Mouse (Mus musculus) embryonic facial prominence, embryonic 11.5 days (tissue): ENCODE data around the gene Jarid2. TPM values are rescaled to one million over a fixed set of nuclear protein-coding genes. Genes with fewer than 3 reads are reported as not detected.

Source experiments
- ATAC-seq: fragments of 200-750 bp; cut with Nextera tagmentation; replicated peaks from 2 replicates; pipeline ENCODE4 v1.8.0; 2017; ENCODE audit warnings: low read depth; ENCODE audit not compliant: insufficient number of reproducible peaks, low FRiP score, low TSS enrichment
- DNase-seq: peaks from one replicate; pipeline ENCODE4 v3.0.0-alpha.2; 2015; ENCODE audit warnings: low spot score
- H3K27ac ChIP-seq: fragments of 300-500 bp; sonication (generic); replicated peaks from 2 replicates; pipeline ENCODE4 v1.5.1; 2014; ENCODE audit warnings: mild to moderate bottlenecking, low read depth, low read length, control low read depth
- H3K27me3 ChIP-seq: fragments of 300-500 bp; sonication (generic); 2 replicates; pipeline ENCODE4 v1.6.1; 2014; ENCODE audit warnings: mild to moderate bottlenecking, low read length, moderate library complexity, mixed read lengths; ENCODE audit not compliant: control insufficient read depth, insufficient read depth
- H3K36me3 ChIP-seq: fragments of 300-500 bp; sonication (generic); replicated peaks from 2 replicates; pipeline ENCODE4 v1.6.1; 2014; ENCODE audit warnings: low read depth, mild to moderate bottlenecking, low read length, moderate library complexity, mixed read lengths; ENCODE audit not compliant: control insufficient read depth, insufficient read depth
- H3K4me1 ChIP-seq: fragments of 300-500 bp; sonication (generic); 2 replicates; pipeline ENCODE4 v1.6.1; 2014; ENCODE audit warnings: low read length, mixed read lengths; ENCODE audit not compliant: control insufficient read depth, insufficient read depth
- H3K4me2 ChIP-seq: fragments of 300-500 bp; sonication (generic); 2 replicates; pipeline ENCODE4 v1.6.1; 2014; ENCODE audit warnings: low read depth, mild to moderate bottlenecking, control low read depth, low read length, moderate library complexity
- H3K4me3 ChIP-seq: fragments of 300-500 bp; sonication (generic); 2 replicates; pipeline ENCODE4 v1.5.1; 2014; ENCODE audit warnings: low read depth, low read length, control low read depth
- H3K9ac ChIP-seq: fragments of 300-500 bp; sonication (generic); replicated peaks from 2 replicates; pipeline ENCODE4 v1.6.1; 2014; ENCODE audit warnings: mild to moderate bottlenecking, control low read depth, low read length
- H3K9me3 ChIP-seq: fragments of 300-500 bp; sonication (generic); replicated peaks from 2 replicates; pipeline ENCODE4 v1.6.1; 2016; ENCODE audit warnings: mild to moderate bottlenecking, low read length, inconsistent platforms, mixed read lengths; ENCODE audit not compliant: control insufficient read depth
- WGBS: fragments of 180-500 bp; shearing (Covaris S2); extraction: QIAGEN DNeasy Blood & Tissue Kit; methylation state at CpG from one replicate; pipeline ENCODE4 v1.1.7; 2014; 5-methylcytosine and 5-hydroxymethylcytosine counted together
- polyA plus RNA-seq: library from polyadenylated mRNA; unstranded; fragments of >200 nt; fragmentation: Nextera tagmentation; extraction: Ambion mirVana; gene quantifications from 2 replicates; pipeline ENCODE4 v1.2.1, GENCODE M21; 2014

Gene Jarid2
- polyA plus RNA-seq, 1 experiment from 2014 or later = 32.9 TPM

DNA sequence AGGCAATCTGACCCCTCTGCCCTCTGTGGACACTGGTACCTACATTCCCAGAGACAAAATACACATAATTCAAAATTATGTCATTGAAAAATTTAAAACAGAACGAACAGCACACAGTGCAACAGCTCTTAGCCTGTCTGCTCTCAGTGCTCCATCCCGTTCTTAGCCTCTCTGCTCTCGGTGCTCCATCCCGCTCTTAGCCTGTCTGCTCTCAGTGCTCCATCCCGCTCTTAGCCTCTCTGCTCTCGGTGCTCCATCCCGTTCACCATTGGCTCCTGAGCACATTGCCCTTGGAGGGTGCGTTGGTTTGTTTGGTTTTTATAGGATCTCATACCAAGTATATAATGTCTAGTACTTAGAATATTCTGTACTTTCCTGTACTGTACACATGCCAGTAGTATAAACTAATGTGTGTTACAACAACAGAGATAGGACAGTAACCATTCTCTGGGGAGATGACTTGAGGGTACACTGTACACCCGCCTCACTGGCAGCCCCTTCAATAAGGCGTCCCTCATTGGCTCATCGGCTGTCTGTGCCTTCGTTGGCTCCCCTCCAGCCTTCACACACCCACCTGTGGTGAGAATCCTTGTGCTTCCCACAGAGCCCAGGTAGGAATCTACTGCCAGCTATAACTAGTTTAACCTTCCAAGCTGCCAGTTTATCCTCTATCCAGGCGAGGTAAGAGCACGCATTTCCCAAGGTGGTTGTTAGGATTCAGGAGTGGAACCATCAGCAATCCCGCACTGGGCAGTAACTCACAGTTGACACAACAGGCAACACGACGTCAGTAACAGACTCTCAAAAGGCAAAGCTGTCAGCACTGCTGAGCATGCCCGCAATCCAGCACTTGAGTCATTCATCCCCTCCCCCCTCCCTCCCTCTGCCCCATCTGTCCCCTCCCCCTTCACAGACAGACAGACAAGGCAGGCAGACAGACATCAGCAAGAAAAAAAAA is 203.3 kb downstream of the Jarid2 start:
- Histone ChIP-seq H3K4me2 (no peak overlapping the region), H3K9ac (no peak overlapping the region), H3K4me1 (no peaks in the 10 kb centered on the region), H3K36me3 (no peaks in the 10 kb centered on the region), H3K27me3 (no peaks in the 10 kb centered on the region), H3K27ac (no peak overlapping the region), H3K4me3 (no peak overlapping the region), H3K9me3 (no peaks in the 10 kb centered on the region)
- ATAC-seq (no peak), DNase-seq (no peak)
- WGBS = 79% methylated on average over 18 of the region's 18 CpGs

DNA sequence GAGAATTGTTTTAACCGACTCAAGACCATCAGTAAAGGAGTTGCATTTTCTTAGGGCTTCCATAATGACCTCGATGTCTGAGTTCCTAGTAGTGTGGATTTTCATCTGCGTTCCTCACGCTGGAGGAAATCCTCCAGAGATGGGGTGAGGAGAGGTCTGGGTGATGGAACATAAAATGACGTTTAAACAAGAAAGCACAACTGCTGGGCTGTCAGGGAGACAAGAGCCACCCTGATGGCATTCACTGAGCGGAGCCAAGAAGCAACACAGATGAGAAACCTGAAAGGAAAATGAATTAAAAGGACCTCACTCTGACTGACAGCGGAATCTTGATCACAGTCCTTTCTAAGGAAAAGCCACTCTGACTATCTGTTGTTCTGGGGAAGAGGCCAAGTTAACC is 204.3 kb downstream of the Jarid2 start:
- Histone ChIP-seq H3K4me1 (no peaks in the 10 kb centered on the region), H3K4me3 (no peak overlapping the region), H3K27me3 (no peaks in the 10 kb centered on the region), H3K9me3 (no peaks in the 10 kb centered on the region), H3K27ac (no peak overlapping the region), H3K9ac (no peak overlapping the region), H3K4me2 (no peak overlapping the region), H3K36me3 (no peaks in the 10 kb centered on the region)
- ATAC-seq = no peak
- no peak for DNase-seq
- WGBS = 68% methylated on average over 7 of the region's 7 CpGs

DNA sequence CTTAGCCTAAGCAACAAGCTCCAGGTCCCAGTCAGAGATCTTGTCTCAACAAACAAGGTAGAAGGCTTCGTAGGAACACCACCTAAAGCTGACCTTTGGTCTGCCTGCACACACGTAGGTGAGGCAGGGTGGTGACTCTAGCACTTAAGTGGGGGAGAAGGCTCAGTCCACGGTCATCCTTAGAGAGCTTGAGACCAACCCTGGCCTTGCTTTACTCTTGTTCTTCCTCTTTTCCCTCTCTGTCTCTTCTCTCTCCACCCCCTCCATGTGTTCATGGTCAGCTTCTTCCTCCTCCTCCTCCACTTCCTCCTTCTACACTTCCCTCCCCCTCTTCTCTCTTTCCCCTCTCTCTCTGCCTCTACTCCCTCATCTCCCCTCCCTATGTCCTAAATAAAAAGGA is 208.4 kb downstream of the Jarid2 start:
- no peaks in the 10 kb centered on the region for H3K4me1 ChIP-seq
- H3K9me3 ChIP-seq = no peaks in the 10 kb centered on the region
- H3K36me3 ChIP-seq = no peaks in the 10 kb centered on the region
- ATAC-seq = no peak
- H3K4me2 ChIP-seq = no peak overlapping the region
- no peak overlapping the region for H3K27ac ChIP-seq
- no peak overlapping the region for H3K9ac ChIP-seq
- no peak for DNase-seq
- WGBS = 76% methylated on average over 3 of the region's 3 CpGs
- H3K27me3 ChIP-seq = no peaks in the 10 kb centered on the region
- no peak overlapping the region for H3K4me3 ChIP-seq

DNA sequence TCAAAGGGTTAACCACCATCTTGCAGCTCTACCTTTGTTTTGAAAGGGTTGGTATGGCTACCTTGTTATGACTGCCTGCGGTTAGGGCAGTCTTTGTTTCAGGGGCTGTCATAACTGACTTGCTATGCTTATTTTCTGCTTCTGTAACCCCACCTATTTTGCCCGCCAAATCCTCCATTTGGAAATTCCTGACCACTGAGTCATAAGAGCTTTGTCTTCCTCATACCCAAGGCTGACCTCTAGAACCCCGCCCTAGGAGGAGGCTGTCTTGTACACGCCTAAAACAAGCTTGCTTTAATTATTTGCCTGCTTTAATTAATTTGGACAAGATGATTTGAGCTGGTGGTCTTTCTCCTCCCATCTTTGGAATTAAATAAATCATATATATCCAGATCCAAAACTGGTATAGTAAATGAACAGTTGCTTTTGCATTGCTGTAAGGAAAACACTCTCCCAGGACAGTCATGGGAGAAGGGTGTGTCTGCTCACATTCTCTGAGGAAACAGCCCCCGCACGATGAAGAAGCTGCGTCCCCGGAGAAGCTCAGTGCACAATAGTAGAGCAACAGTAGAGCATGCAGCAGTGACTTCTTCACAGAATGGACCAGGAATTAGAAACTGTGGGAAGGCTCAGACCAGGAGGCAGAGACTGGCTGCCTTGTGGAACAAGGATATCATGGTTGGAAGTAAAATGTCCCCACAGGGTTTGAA is 210.2 kb downstream of the Jarid2 start:
- DNase-seq (no peak), ATAC-seq (no peak)
- H3K9ac ChIP-seq = no peak overlapping the region
- WGBS = 72% methylated on average over 8 of the region's 8 CpGs
- no peaks in the 10 kb centered on the region for H3K9me3 ChIP-seq
- no peak overlapping the region for H3K4me2 ChIP-seq
- H3K36me3 ChIP-seq = no peaks in the 10 kb centered on the region
- no peaks in the 10 kb centered on the region; the same call in 1 of the 2 replicates for H3K27me3 ChIP-seq
- no peak overlapping the region for H3K27ac ChIP-seq
- no peaks in the 10 kb centered on the region for H3K4me1 ChIP-seq
- no peak overlapping the region for H3K4me3 ChIP-seq

DNA sequence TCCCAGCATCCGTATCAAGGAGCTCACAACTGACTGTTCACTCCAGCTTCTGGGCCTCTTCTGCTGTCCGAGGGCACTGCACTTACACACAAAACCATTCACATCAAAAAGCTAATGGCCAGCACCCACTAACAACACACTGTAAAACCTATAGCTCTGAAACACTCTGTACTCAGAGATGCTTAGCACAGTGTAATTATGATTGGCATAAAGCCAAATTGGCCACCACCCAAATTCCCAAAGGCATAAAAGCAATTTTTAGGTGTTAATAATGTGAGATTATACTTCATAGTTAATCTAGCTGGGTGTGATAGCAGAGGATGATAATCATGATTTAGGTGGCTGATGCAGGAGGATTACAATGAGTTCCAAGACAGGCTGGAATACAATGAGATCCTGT is 214.3 kb downstream of the Jarid2 start:
- no peak for ATAC-seq
- Histone ChIP-seq H3K9me3 (no peaks in the 10 kb centered on the region), H3K27me3 (no peaks in the 10 kb centered on the region; the same call in 1 of the 2 replicates), H3K27ac (no peak overlapping the region), H3K9ac (no peak overlapping the region), H3K4me3 (no peak overlapping the region), H3K4me1 (no peaks in the 10 kb centered on the region), H3K4me2 (no peak overlapping the region), H3K36me3 (no peaks in the 10 kb centered on the region)
- 88% methylated on average over 2 of the region's 2 CpGs for WGBS
- DNase-seq = no peak

DNA sequence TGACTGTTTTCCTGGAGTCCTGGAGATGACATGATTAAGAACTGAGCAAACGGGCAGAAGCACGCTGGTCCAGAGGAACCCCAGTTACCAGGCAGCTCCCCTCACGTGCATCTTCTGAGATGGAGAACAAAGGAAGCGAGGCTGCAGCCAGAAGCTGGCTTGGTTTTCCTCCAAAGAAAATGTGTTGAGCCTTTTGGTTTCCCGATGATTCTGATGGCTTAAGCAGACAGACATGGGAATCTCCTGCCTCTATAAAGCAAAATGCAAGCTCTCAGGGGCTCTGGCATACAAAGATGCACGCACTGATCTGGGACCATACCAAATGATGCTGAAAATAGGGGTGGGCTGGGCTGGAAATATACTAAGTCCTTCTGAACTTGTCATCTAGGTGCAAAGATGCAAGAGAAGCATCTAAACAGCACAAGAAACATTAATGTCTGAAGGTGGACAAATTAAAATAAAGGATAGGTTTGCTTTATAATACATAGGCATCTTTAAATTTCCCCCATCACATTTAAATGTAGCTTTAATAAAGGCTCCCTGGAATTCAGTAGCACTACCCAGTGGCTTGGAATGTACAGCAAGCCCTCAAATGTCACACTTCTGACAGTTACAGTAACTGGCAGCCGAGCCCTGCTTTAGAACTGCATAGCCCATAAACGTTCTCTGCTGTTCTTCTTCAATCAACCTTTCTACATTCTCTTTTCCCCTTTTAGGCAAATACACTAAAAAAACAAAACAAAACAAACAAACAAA is 217.8 kb downstream of the Jarid2 start:
- Histone ChIP-seq H3K27ac (no peak overlapping the region; the same call in 1 of the 2 replicates), H3K4me3 (no peak overlapping the region), H3K9me3 (no peaks in the 10 kb centered on the region), H3K36me3 (no peaks in the 10 kb centered on the region; the same call in 1 of the 2 replicates), H3K9ac (0 out of 2 replicates have a peak overlapping the region, but pooled peaks have one; percentile 7), H3K4me1 (no peaks in the 10 kb centered on the region), H3K4me2 (no peak overlapping the region; the same call in 1 of the 2 replicates), H3K27me3 (no peaks in the 10 kb centered on the region; the same call in 1 of the 2 replicates)
- WGBS = 57% methylated on average over 8 of the region's 8 CpGs
- peak; percentile 44 for DNase-seq
- ATAC-seq = no peak

DNA sequence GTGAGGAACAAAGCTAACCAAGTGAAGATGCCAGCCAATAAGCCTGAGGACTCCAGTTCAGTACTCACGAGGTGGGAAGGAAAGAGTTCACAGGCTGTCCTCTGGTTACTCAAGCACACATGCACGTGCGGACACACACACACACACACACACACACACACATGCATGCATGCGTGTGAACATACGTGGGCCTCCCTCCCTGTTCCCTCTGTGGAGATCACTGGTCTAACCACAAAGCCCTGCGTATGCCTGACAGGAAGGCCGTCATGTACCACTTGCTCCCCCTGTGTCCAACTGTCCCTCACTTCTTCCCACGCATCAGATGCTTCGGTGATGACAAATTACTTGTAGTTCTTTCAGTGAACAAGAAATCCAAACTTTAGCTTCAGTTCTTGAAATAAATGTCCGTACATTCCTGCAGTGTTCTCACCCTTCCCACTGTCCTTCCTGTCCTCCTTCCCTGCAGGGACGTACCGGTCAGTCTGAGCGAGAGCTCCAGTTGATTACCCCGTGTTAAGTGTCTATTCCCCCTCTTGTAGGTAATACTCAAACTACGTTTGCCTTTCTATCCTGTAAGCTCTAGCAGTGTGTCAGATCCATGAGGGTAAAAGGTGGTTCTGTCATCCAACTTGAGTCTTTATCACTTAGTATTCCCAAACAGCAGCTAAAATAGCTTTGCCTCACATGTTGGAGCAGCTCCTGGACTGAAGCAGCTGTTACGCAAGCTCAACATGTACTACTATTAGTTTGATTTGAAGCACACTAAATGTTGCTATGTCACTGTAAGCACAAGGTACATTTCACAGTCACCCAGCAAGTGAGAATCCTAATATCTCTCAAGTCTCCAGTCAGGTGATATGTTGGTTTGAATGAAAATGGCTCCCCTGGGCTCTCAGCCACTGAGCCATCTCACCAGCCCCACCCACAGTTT is 219.3 kb downstream of the Jarid2 start:
- Histone ChIP-seq H3K36me3 (no peaks in the 10 kb centered on the region; the same call in 1 of the 2 replicates), H3K4me2 (no peak overlapping the region), H3K4me3 (no peak overlapping the region), H3K27me3 (no peaks in the 10 kb centered on the region), H3K27ac (no peak overlapping the region), H3K9me3 (no peaks in the 10 kb centered on the region), H3K9ac (no peak overlapping the region), H3K4me1 (no peaks in the 10 kb centered on the region)
- 92% methylated on average over 16 of the region's 16 CpGs for WGBS
- ATAC-seq (no peak), DNase-seq (no peak)
